Mouse (Mus musculus) embryonic facial prominence, embryonic 12.5 days (tissue): Measurements from ENCODE around the gene Map3k19. TPM values are rescaled to one million over a fixed set of nuclear protein-coding genes. Genes with fewer than 3 reads are reported as not detected.

Source experiments
- ATAC-seq: fragments of 200-750 bp; cut with Nextera tagmentation; 2 replicates; pipeline ENCODE4 v1.8.0; 2017; ENCODE audit not compliant: insufficient number of reproducible peaks, insufficient read depth, low FRiP score, low TSS enrichment
- H3K27ac ChIP-seq: fragments of 300-500 bp; sonication (generic); 2 replicates; pipeline ENCODE4 v1.5.1; 2016; ENCODE audit warnings: mild to moderate bottlenecking
- H3K27me3 ChIP-seq: fragments of 300-500 bp; sonication (generic); 2 replicates; pipeline ENCODE4 v1.6.1; 2016; ENCODE audit warnings: mild to moderate bottlenecking, moderate library complexity
- H3K36me3 ChIP-seq: fragments of 300-500 bp; sonication (generic); 2 replicates; pipeline ENCODE4 v1.6.1; 2016; ENCODE audit warnings: mild to moderate bottlenecking
- H3K4me1 ChIP-seq: fragments of 300-500 bp; sonication (generic); 2 replicates; pipeline ENCODE4 v1.6.1; 2016
- H3K4me2 ChIP-seq: fragments of 300-500 bp; sonication (generic); replicated peaks from 2 replicates; pipeline ENCODE4 v1.6.1; 2016; ENCODE audit warnings: mild to moderate bottlenecking, moderate library complexity
- H3K4me3 ChIP-seq: fragments of 300-500 bp; sonication (generic); 2 replicates; pipeline ENCODE4 v1.5.1; 2016; ENCODE audit warnings: mild to moderate bottlenecking
- H3K9ac ChIP-seq: fragments of 300-500 bp; sonication (generic); 2 replicates; pipeline ENCODE4 v1.6.1; 2016; ENCODE audit warnings: mild to moderate bottlenecking, moderate library complexity
- H3K9me3 ChIP-seq: fragments of 300-500 bp; sonication (generic); 2 replicates; pipeline ENCODE4 v1.6.1; 2016; ENCODE audit warnings: mild to moderate bottlenecking, moderate library complexity
- WGBS: fragments of 180-500 bp; shearing (Covaris S2); methylation state at CpG from one replicate; pipeline ENCODE4 v1.1.7; 2016; 5-methylcytosine and 5-hydroxymethylcytosine counted together
- polyA plus RNA-seq: library from polyadenylated mRNA; unstranded; fragments of >200 nt; fragmentation: Nextera tagmentation; extraction: Ambion mirVana; gene quantifications from 2 replicates; pipeline ENCODE4 v1.2.1, GENCODE M21; 2016

Map3k19 gene
- polyA plus RNA-seq, 1 experiment from 2014 or later: 0.05 TPM

DNA sequence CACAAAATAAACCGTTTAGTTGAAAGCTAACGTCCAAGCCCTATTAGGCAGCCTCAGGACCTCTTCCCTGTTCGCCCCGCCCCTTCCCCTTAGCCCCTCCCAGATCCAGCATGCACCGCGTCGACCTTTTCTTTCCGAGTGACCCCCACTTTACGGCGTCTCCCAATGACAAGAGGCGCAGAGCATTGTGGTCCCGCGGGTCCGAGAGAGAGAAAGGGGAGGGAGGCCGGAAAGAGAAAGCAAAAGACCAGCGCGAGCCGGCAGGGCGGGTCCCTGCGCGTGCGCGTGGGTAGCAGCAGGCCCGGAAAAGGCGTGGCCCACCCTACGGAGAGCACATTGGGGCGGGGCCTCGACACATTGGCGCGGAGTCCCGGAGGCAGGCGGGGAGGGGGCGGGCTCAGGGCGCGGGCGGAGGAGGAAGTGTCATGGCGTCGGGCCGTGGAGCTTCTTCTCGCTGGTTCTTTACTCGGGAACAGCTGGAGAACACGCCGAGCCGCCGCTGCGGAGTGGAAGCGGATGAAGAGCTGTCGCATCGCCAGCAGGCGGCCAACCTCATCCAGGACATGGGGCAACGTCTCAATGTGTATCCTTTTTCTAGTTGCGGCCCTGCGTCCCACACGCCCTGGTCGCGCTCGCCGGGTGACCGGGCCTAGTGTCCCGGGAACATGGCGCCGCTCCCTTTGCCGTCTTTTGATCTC lies 80.9 kb downstream of the Map3k19 start, which contains the start of gene Ccnt2:
Gene Ccnt2, plus strand, starts transcription at position 362 of the 698 bp plus-strand sequence.
- Histone ChIP-seq H3K27me3 (no peaks in the 10 kb centered on the region), H3K9me3 (no peaks in the 10 kb centered on the region), H3K36me3 (peaks cover 3% of the 10 kb centered on the region; the same call in 1 of the 2 replicates), H3K4me1 (peaks cover 14% of the 10 kb centered on the region; the same call in 1 of the 2 replicates), H3K4me2 (peak within 1 kb of the TSS; percentile 87), H3K9ac (peak within 1 kb of the TSS; percentile 94), H3K4me3 (peak within 1 kb of the TSS; percentile 84), H3K27ac (peak within 1 kb of the TSS; percentile 96)
- ATAC-seq: peak; percentile 98
- under 1% methylated on average over 63 of the region's 63 CpGs for WGBS

DNA sequence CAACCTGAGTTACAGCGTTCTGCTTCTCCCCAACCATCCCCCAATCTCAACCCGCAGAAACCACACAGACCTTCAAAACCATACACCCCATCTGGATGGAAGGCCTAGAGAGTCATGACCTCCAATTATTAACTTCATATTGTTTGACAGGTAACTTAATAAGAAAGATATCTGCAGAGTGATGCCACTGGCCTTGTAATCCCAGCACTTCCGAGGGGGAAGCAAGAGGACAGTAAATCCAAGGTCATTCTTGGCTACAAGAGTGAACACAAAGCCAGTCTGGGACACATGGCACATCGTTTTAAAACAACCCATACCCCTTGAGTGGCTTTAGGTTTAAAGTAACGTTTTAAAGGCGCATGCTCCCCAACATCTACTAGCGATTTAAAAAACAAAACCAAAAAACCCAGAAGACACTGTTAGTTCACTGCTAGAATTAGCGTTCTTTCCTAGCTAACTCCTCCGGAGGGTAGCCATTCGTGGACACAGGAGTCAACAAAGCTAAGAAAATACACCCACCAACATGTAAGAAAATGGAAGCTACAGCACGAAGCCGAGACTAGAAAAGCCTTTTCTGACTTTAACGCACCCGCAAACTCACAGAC lies 81.5 kb downstream of the Map3k19 start:
- peak; percentile 44 for ATAC-seq
- Histone ChIP-seq H3K4me2 (peak overlapping the region; percentile 64), H3K4me1 (peaks cover 14% of the 10 kb centered on the region; the same call in 1 of the 2 replicates), H3K4me3 (peak overlapping the region; percentile 84), H3K9ac (peak overlapping the region; percentile 59), H3K36me3 (no peaks in the 10 kb centered on the region), H3K9me3 (no peaks in the 10 kb centered on the region), H3K27ac (peak overlapping the region; percentile 78), H3K27me3 (no peaks in the 10 kb centered on the region)
- WGBS: 2% methylated on average over 14 of the region's 14 CpGs

DNA sequence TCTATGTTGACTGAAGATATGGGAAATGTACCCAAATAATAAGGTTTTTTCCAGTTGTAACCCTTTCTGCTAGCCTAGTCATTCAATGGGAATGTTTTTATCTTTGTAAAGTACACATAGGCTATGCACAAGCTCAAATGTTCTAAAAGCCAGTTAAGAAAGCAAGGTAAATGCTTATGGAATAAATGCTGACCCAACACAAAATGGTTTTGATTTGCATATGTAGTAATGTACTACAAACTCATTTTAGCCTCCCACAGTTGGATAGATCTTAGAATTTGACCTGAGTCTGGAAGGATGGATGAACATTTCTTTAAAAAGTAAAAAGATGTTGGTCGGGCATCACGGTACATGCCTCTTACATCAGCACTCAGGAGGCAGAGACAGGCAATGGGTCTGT lies 88.1 kb downstream of the Map3k19 start:
- 88% methylated on average over 2 of the region's 2 CpGs for WGBS
- Histone ChIP-seq H3K4me1 (no peaks in the 10 kb centered on the region), H3K9ac (no peak overlapping the region), H3K4me3 (no peak overlapping the region), H3K4me2 (no peak overlapping the region), H3K36me3 (no peaks in the 10 kb centered on the region), H3K9me3 (no peaks in the 10 kb centered on the region), H3K27me3 (no peaks in the 10 kb centered on the region), H3K27ac (no peak overlapping the region)
- no peak for ATAC-seq

DNA sequence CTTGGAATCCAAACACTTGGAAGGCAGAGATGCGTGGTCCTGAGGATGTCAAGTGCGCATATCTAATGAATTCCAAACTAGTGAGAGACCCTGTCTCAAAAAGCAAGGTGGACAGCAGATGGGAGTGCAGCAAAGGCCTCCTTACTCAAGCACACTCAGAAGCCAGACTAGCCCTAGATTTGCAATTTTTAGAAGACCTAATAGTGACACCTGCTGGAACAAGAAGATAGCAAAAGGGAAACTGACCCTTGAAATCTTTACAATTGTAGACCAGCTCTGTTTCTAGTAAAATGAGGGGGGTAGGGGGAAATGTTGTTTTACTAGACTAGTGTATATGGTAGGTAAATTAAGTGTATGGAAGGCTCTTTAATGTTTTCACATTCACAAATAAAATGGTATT lies 89.4 kb downstream of the Map3k19 start:
- Histone ChIP-seq H3K27ac (no peak overlapping the region), H3K4me2 (no peak overlapping the region), H3K9ac (no peak overlapping the region), H3K9me3 (no peaks in the 10 kb centered on the region), H3K27me3 (no peaks in the 10 kb centered on the region), H3K4me1 (no peaks in the 10 kb centered on the region), H3K36me3 (no peaks in the 10 kb centered on the region), H3K4me3 (no peak overlapping the region)
- 59% methylated on average over 2 of the region's 2 CpGs for WGBS
- ATAC-seq: no peak

Other genes with a start within 250 kb of the Map3k19 start
- gene Tmem163, start 175.5 kb downstream of the Map3k19 start, polyA plus RNA-seq: 8.7 and 11.8 TPM in 2 replicates
- 0.13 and 0.14 TPM in 2 replicates for gene Acmsd, start 125.6 kb downstream of the Map3k19 start, polyA plus RNA-seq
- gene Ccnt2, start 80.9 kb downstream of the Map3k19 start, polyA plus RNA-seq: 108 and 109 TPM in 2 replicates
- 23.1 and 23.6 TPM in 2 replicates for gene Rab3gap1, start 13.7 kb upstream of the Map3k19 start, polyA plus RNA-seq
- gene Zranb3, start 248.0 kb upstream of the Map3k19 start, polyA plus RNA-seq: 13.4 and 13.5 TPM in 2 replicates
- 79.7 and 83.8 TPM in 2 replicates for gene R3hdm1, start 248.3 kb upstream of the Map3k19 start, polyA plus RNA-seq